Mouse (Mus musculus): ENCODE data around the gene Olfr324.

Gene Olfr324

GRCm38 (mm10) chr11:58594814-58595213, at the start of gene Olfr324:
Gene Olfr324 (plus strand): TSS chr11:58595114.
- no peak for DNase-seq (ENCODE audit: inconsistent ontology term)

DNA sequence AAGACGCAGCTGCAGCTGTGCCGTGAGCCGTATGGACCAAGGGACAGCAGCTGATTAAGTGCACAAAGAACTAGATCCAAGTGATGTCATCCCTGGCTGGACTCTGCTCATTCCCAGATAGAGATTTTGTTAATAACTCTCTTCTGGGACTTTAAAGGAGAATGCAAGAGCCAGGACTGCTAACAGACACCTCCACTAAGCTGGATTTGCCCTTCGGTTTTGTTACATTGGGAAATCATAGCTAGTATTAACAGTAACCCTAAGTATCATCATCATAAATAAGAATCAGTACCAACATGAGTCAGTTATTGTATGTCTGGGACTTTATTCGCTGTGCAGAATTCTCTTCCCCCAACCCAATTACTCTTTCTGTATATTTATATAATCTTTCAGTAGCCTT, 48.6 kb upstream of the Olfr324 start, which contains the start of gene Olfr329-ps:
Gene Olfr329-ps (minus strand): TSS at position 101 of the 400 bp plus-strand sequence.
- DNase-seq (ENCODE audit: inconsistent ontology term): no peak

DNA sequence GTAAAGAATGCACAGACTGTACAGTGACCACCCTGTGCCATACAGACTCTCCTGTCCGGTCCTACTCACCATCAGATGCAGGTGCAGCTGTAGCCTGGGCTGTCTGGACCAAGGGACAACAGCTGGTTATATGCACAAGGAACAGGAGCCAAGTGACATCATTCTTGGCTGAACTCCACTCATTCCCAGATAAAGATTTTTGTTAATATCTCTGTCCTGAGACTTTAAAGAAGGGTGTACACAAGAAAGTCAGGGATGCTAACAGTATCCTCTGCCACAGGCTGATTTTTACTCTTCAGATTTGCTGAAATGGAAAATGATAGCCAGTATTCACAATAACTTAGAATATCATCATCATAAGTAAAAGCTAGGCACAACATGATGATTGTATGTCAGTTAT, 39.4 kb upstream of the Olfr324 start, which contains the start of gene Olfr328:
Gene Olfr328 (minus strand): TSS at position 101 of the 400 bp plus-strand sequence.
- DNase-seq (ENCODE audit: inconsistent ontology term): no peak

DNA sequence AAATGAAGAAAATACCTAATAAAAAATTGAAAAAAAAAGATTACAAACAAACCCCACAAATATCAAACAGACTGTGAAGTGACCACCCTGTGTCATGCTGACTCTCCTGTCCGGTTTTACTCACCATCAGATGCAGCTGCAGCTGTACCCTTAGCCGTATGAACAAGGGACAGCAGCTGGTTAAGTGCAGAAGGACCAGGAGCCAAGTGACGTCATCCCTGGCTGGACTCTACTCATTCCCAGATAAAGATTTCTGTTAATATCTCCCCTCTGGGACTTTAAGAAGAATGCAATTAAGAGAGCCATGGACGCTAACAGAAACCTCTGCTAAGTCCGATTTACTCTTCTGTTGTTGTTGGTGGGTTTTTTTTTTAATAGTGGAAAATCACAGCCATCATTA, 24.5 kb upstream of the Olfr324 start, which contains the start of gene Olfr224:
Gene Olfr224 (minus strand): TSS at position 149 of the 400 bp plus-strand sequence.
- DNase-seq (ENCODE audit: inconsistent ontology term): no peak

- no peak for DNase-seq (ENCODE audit: inconsistent ontology term)
Measured at GRCm38 (mm10) chr11:58577430-58577829, 17.5 kb upstream of the Olfr324 start, which contains the start of gene Olfr325. Gene Olfr325 (plus strand): TSS chr11:58577730.

GRCm38 (mm10) chr11:58578636-58579035, 16.3 kb upstream of the Olfr324 start:
- DNase-seq (ENCODE audit: inconsistent ontology term): no peak

DNA sequence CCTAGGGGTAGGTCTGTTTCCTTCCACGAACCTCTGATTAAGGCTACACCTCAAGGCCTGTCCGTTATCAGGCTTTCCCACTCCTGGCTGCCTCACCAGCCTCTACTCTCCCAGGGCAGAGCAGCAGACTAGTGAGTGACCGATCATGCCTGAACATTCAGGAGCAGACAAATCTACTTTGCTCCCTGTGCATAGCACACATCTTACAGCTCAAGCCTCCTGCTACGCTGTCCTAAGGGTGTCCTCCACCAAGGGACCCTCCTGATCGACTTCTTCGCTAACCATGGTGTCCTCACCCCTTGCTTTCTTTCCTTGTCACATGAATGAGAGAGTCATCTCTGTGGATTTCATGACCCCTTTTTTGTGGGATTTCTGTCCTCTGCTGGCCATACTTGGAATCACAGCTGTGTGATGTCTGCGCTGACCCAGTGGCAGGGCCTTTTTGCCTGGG, 7.0 kb upstream of the Olfr324 start:
- peak; percentile 1 for DNase-seq (ENCODE audit: inconsistent ontology term)

DNA sequence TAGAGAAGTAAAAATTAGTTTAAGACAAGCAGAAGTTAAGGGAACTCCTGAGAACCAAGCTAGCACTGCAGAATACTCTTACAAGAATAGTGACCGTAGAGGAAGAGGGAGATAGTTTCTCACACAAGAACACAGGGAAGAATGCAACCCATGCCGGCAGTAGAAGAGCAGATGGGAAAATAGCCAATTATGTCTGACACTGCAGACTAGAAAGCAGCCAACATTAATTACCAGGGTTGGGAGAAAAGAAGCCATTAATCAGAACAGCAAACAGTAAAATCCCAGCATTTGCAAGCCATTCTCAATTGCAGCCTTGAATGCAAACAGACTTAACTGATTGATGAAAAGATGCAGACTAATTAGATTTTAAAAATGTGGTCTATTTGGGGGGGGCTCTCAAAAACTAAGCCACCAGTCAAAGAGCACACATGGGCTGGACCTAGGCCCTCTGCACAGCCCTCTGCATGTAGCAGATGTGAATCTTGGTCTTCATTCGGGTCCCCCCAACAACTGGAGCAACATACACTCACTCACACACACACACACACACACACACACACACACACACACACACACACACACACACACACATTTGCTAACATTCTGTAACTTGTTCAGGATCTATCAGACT, 6.2 kb upstream of the Olfr324 start:
- DNase-seq (ENCODE audit: inconsistent ontology term): peak; percentile 48

- no peak for DNase-seq (ENCODE audit: inconsistent ontology term)
Measured at GRCm38 (mm10) chr11:58597837-58598236, 2.9 kb downstream of the Olfr324 start.

- no peak for DNase-seq (ENCODE audit: inconsistent ontology term)
Measured at GRCm38 (mm10) chr11:58602062-58602461, 7.1 kb downstream of the Olfr324 start.

- DNase-seq (ENCODE audit: inconsistent ontology term): no peak
Measured at GRCm38 (mm10) chr11:58602800-58603560, 8.1 kb downstream of the Olfr324 start.

DNA sequence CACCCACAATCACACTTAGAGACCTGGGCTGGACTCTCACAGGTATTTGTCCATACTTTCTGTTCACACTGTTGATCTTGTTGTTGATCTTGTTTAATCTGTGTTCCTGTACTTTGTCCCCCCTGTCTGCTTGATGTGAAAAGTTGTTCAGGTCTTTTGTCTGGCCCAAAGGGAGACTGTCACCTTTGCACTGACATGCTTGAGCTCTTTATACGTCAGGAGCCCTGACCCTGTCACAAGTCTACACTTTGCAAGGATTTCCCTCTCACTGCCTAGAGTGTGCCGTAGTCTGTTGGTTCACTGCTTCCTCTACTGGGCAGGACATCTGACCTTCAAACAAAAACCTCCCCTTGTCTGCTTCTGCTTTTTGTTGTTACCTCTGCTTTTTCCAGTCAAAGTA, 9.8 kb downstream of the Olfr324 start:
- no peak for DNase-seq (ENCODE audit: inconsistent ontology term)

DNA sequence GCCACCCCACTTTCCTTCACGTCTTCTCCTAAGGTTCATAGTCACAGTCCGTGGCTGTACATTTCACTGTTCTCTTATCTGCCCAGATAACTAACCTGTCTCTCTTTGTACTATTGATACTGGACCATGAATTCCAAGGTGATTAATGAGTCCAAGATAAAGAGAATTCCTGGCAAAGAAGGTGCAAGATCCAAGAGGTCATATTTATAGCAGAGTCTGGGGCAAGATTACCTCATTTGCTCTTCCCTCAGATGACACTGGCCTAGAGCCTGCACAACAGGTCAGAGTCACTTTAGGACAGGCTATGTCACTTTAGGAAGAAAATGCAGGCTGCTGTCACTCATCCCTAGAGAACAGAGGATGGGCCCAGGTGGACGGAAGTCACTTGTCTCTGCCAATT, 10.3 kb downstream of the Olfr324 start:
- DNase-seq (ENCODE audit: inconsistent ontology term): no peak

DNA sequence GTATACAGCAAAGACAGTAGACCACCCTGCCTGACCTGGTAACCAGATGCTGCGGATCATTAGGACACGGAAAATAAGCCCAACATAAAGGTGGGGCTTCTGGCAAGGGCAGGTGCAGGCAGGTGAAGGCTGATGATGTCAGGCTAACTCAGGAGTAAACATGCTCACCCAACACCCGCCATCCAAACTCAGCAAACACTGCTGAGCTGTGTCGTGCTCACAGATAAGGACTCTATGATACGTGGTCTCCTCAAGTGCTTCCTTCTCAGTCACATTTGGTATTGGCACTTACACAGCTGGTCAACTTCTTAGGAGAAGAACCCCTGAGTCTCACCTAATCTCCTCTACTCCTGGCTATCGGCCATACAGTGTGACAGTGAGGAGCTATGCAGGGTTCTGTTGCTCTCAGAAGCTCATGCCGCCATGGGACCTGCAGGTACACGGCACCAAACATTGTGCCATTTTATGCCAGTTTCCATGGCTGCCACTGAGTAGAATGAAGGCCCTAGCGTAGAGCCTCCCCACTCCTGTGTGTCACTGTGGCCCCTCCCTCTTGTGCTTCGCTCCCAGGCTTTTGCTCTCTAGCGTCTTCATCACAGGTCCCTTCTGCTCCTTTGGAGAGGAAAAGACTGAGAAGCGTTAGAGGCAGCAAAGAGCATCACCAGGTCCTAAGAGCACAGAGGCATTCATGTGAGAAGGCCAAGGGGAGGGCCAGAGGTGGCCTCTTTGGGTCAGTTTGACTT, 11.4 kb downstream of the Olfr324 start:
- DNase-seq (ENCODE audit: inconsistent ontology term): no peak

- no peak for DNase-seq (ENCODE audit: inconsistent ontology term)
Measured at GRCm38 (mm10) chr11:58607030-58607429, 12.1 kb downstream of the Olfr324 start.

GRCm38 (mm10) chr11:58613359-58613758, 18.4 kb downstream of the Olfr324 start:
- DNase-seq (ENCODE audit: inconsistent ontology term): no peak

DNA sequence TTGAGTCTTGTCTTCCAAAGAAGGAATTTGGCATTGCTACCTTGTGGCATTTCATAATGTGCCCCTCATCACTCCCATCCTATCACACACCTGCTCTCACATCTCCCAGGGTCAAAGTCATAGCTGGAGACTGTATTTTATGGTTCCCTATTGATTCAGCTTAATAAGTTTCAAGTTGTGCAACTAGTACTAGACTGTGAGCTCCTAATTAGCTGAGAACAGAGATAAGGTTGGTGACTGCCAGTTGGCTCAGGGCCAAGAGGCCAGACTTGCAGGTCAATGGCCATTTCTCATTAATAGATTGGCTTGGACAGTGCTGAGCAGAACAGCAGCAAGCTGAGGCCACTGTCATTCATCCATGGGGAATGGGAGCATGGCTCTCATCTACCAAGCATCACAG, 19.6 kb downstream of the Olfr324 start:
- peak; percentile 51 for DNase-seq (ENCODE audit: inconsistent ontology term)

GRCm38 (mm10) chr11:58615975-58616374, 21.1 kb downstream of the Olfr324 start, which contains the start of gene 2210407C18Rik:
Gene 2210407C18Rik (minus strand): TSS chr11:58616075.
- no peak for DNase-seq (ENCODE audit: inconsistent ontology term)

DNA sequence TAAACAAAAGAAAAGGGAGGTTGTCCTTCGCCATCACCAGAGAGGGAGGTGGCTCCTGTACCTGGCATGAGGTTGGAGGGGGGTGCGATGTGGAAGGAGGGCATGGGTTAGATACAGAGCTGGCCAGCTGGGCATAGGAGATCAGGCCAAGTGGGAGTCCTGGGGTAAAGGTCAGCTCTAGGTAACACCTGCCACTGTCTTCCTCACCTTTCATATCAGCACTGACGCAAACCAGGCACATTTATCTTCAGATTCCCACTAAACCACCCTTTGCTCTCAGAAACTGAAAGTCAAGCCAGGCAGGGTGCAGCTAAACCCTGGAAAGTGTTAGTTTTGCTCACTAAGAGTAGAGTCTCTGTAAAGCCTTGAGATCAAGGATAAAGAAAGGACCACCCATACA, 23.5 kb downstream of the Olfr324 start:
- no peak for DNase-seq (ENCODE audit: inconsistent ontology term)

GRCm38 (mm10) chr11:58618793-58619192, 23.9 kb downstream of the Olfr324 start:
- no peak for DNase-seq (ENCODE audit: inconsistent ontology term)

GRCm38 (mm10) chr11:58626146-58626545, 31.2 kb downstream of the Olfr324 start:
- no peak for DNase-seq (ENCODE audit: inconsistent ontology term)

GRCm38 (mm10) chr11:58630401-58630800, 35.5 kb downstream of the Olfr324 start, which contains the start of gene Olfr323:
Gene Olfr323 (minus strand): TSS chr11:58630501.
- no peak for DNase-seq (ENCODE audit: inconsistent ontology term)

Data from Muller cell, postnatal 12 days (primary cell).